Mouse (Mus musculus) brain, embryonic 18.5 days (tissue): ENCODE measurements around the gene Chd6.

Experiments
- DNase-seq: peaks from one replicate; pipeline ENCODE4 v3.0.0-alpha.2; 2012; ENCODE audit warnings: low read depth, low spot score

Chd6 gene

DNA sequence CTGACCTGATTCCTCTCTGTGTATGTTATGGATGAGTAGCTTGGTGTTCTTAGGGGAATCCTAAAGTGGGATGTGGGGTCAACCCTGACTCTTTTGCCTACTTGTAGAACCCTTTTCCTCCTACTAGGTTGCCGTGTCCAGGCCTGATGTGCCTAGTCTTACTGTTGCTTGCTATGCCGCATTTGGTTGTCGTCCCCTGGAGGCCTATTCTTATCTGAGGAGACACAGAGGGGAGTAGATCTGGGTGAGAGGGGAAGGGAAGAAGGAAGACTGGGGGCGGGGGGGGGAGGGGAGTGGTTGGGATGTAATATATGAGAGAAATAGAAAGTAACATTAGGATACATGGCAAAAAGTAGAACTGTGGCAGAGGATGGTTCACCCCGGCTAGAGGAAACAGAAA, 33.3 kb downstream of the Chd6 start:
- no peak for DNase-seq

GRCm38 (mm10) chr2:161066097-161066759, 42.6 kb downstream of the Chd6 start:
- no peak for DNase-seq

- no peak for DNase-seq
These were observed 43.3 kb downstream of the Chd6 start for GRCm38 (mm10) chr2:161065594-161065993.

DNA sequence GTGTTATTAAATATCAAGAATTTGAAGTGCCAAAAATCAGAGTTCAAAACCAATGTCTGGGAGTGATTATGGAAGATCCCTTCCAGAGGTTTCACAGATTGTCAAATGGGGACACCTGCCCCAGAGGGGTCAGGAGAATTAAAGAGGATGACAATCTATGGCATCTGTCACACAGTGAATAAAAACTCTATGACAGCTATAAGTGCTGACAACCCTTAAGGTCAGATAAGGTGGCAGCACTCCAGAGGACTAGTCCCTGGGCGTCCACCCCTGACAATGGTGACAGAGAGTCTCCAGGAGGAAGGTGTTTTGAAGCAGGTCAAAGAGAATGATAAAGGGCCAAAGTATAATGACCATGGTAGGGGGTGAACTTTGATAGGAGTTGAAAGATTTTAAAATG, 44.0 kb downstream of the Chd6 start:
- DNase-seq = no peak

DNA sequence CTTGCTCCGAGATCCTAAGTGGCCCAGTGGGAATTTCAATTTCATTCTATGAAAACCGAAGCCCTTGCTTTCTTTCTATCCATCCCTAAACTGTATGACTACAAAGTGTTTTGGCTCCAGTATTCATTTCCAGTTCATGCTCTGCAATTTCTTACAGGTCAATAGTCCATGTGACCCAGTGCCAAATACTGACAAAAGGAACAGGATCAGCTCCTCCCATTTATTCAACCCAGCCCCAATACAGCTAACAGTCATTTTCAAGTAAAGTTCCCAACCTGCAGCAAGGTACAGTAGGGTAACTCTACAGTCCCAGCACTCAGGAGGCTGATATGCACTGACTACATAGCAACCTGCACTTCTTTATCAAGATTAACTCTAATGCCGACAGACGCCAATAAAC, 50.0 kb downstream of the Chd6 start:
- no peak for DNase-seq

GRCm38 (mm10) chr2:161053765-161054164, 55.1 kb downstream of the Chd6 start:
- no peak for DNase-seq

DNA sequence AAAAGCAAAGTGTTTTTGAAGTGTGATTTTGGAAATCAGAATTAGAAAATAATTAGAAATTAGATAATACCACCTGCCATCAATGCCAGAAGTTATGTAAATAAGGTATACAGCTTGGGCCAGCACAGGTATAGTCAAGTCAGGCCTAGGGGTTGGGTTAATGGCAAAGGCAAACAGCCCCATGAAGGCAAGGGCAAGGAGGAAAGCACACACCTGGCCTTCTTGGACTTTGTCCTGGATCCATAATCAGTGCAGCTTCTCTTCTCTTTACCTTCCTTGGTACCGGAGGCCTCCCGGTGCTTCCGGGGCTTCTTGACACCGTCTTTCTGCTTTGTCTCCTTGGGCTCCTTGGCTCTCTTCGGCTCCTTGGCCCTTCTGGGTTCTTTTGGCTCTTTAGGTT, 56.7 kb downstream of the Chd6 start:
- no peak for DNase-seq

DNA sequence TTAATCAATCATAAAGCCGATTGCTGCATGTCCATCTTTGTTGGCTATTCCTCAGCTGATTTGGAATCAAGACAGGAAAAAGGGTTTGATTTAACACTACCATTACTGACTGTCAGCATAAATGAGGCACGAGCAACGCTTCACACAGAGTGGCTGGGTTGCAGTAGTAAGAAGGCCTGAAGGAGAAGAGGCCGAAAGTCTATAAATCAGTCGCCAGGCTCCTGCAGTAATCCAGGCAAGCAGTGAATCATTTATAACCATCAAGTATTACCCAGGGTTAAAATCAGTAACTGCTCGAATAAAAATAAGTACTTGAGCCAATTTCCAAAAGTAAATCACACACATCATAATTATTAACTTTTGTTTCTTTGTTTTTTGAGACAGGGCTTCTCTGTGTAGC, 59.4 kb downstream of the Chd6 start:
- DNase-seq = no peak

DNA sequence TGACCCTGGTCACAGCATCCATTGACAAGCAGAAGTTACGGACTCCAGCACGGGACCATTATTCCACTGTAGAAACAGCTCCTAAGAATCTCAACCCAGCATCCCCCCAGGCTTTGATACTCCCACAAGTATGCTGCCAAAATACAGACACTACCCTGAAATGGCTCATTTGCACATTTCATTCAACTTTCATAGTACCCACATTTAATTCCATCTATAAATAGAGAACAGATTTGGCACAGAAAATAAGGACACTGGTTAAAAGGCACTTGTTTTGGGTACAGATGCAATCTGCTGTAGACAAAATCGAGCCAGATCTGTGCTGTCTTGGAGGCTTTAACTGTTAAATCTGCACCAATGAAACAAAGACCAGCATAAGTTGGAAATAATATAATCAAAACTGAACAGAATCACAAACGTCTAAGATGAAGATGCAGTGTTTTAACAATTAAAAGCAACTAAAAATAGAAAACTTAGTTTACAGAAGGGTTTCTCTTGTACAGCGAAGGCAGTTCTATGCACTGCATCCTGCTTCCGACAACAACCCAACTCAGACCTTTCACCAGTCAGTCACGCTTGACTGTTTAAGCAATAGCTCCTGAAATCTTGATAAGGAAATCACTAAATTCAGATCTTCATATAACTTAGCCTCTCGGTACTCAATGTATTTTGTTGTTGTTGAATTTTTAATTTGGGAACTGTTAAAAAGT, 64.2 kb downstream of the Chd6 start:
- peak; percentile 68 for DNase-seq

GRCm38 (mm10) chr2:161042874-161043273, 66.0 kb downstream of the Chd6 start:
- no peak for DNase-seq

DNA sequence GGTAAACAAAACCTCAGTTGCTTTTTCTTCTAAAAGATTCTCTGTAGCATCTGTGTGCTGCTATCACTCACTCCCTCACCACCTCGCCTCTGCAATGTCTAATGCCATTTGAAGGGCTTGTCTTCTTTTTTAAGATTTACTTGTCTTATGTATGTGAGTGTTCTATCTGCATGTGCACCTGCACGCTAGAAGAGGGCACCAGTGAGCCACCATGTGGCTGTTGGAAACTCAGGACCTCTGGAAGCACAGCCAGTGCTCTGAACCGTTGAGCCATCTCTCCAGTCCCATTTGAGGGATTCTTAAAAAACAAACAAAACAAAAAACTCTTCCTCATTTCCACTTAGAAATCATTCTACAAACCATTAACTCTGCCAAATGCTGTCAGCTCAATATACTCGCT, 68.1 kb downstream of the Chd6 start:
- no peak for DNase-seq

GRCm38 (mm10) chr2:161037766-161038165, 71.1 kb downstream of the Chd6 start:
- no peak for DNase-seq

DNA sequence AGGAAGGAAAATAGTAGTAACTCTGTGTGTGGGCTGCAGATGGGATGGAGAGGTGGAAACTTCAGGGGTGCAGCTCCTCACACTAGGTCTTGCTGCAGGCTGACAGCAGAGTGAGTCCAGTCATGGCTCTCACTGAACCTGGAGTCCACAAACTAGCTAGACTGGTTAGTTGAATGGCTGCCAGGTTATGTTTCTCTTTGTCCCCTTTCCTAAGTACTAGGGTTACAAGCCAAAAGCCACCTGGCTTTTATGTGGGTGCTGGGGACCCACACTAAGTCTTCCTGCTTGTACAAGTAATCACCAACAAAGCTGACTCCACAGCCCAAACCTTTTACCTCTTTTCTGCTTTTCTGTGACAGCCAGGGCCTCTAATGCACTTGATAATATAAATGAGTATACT, 75.7 kb downstream of the Chd6 start:
- no peak for DNase-seq

GRCm38 (mm10) chr2:161032394-161032793, 76.5 kb downstream of the Chd6 start:
- no peak for DNase-seq

- no peak for DNase-seq
These were observed 84.3 kb downstream of the Chd6 start for GRCm38 (mm10) chr2:161024606-161025005.

- DNase-seq = no peak
These were observed 91.0 kb downstream of the Chd6 start for GRCm38 (mm10) chr2:161017913-161018312.

DNA sequence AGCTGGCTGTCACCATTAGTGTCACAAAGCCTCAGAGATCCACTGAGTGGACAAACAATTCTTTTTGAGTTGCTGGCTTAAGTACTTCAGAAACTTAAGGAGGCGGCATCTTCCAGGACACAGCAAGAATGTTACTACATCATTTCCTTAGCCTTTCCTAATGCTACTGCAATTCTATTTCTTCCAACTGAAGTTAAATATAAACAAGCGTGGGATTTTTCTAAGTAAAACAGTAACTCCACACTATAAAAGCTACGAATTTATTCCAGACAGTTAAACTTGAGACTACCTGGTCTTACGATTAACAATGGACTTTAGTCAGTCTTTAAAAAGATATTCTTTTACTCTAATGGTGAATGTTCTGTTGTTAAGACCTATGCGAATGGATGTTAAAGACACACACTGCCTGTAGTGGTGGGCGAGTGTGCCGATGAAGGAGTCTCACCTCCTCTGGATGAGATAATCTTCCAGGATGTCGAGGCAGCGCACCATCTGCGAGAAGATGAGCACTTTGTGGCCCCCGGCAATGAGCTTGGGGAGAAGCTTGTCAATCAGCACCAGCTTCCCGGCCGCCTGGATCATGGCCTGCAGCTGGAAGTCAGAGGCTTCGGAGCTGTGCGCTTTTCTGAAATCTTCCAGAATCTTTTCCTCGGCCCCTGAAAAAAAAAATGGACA, 96.2 kb downstream of the Chd6 start:
- DNase-seq = no peak

DNA sequence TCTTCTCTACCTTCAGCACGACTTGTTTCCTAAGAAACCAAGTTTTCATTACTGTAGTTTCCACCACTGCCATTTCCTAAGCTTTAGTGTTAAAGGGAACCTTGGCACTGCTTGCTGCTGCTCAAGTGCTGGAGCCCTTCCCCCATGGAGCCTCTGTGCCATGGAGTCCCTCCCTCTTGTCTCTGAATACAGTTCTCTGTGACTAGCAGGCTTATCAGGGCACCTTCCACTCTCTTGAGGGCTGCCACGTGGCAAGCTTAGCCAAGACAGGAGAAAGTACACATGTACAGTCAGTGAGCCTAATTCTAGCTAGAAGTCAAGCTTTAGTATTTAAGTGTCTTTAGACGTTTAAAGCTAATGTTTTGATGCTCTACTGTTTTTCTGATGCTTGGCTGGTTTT, 104.5 kb downstream of the Chd6 start:
- no peak for DNase-seq

DNA sequence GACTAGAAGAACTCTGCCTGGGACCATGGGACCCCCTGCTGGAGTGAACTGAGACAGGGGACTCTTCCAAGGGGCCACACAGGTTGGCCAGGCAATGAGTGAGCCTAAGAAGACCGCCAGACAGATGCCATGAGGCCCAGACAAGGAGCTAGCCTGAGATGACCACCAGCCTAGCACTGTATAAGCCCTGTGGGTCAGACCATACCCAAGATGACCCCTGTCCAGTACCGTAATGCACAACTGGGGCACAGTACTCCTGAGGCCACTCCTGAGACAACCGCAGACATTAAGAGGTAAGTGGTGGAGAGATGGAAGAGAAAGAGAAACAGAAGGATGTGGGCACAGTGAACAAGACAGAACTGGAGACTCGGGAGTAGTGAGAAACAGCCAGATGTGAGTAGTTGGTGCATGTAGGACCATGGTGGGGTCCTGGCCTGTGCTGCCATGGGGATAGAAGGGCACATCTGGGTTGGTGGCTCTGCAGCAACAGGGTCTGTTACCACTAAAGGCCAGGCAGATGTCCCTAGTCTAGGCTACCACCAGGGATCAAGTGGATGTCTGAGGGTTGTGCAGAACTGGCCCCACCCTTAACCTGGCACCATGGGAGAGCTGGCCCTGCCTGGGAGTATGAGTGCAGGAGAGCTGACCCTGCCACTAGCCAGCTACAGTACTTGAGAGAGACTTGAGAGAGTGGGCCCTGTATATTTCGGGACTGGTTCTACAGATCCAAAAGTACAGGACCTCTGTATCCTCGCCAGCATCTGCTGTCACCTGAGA, 111.7 kb downstream of the Chd6 start:
- no peak for DNase-seq

DNA sequence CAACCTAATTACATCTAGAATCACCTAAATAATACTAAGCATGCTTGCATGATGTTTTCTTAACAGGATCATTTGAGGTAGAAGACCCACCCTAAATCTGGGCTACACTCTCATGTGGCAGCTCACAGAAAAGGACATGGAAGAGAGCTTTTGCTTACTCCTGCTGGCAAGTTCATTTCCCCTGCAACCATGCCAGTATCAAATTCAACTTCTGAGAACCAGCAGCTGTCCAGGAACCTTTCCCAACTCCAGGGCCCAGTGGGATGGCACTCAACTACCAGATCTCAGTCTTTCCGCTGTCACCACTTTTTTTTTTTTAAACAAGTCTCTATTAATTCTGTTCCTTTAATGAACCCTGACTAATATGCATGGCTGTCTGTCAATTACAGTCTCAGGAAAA, 114.7 kb downstream of the Chd6 start:
- no peak for DNase-seq

GRCm38 (mm10) chr2:160992465-160992864, 116.4 kb downstream of the Chd6 start:
- no peak for DNase-seq
